Mouse (Mus musculus): ENCODE results near the gene Cpeb4. TPM values are rescaled to one million over a fixed set of nuclear protein-coding genes. Genes with fewer than 3 reads are reported as not detected.
A peak's percentile ranks its signal among the peaks of the same experiment; 100 is the strongest.

Cpeb4 gene
- polyA plus RNA-seq, 1 experiment: 53.5 TPM

DNA sequence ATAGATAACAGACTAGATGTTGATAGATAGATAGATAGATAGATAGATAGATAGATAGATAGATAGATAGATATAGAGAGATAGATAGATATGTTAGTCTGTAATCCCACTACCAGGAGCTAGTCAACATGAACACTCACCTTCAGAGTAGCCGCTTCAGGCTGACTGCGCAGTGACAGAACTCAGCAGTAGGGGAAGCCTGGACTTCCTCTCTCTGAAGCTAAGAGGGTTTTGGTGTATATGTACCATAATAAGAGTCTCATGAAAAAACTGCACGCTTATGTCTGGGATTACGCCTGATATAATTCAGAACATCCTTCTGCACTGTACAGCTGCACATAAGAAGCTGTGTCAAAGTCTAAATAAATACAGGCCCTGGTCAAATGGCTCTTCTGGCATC lies 14.5 kb upstream of the Cpeb4 start:
- H3K4me1 ChIP-seq (ENCODE audit: control insufficient read depth, insufficient read depth, low read length): peaks cover 2% of the 10 kb centered on the region; the same call in 1 of the 2 replicates
- no peak overlapping the region for H3K27ac ChIP-seq (ENCODE audit: insufficient read depth, low read length)
- H3K4me3 ChIP-seq (ENCODE audit: insufficient read depth, low read length): no peak overlapping the region
- no peak for TF ChIP-seq POLR2A (IDR thresholded peaks at IDR 0.05; ENCODE audit: extremely low read depth, insufficient read depth, low read length)
- TF ChIP-seq CTCF (IDR thresholded peaks at IDR 0.05; ENCODE audit: extremely low read depth, insufficient read depth, low read length): no peak

DNA sequence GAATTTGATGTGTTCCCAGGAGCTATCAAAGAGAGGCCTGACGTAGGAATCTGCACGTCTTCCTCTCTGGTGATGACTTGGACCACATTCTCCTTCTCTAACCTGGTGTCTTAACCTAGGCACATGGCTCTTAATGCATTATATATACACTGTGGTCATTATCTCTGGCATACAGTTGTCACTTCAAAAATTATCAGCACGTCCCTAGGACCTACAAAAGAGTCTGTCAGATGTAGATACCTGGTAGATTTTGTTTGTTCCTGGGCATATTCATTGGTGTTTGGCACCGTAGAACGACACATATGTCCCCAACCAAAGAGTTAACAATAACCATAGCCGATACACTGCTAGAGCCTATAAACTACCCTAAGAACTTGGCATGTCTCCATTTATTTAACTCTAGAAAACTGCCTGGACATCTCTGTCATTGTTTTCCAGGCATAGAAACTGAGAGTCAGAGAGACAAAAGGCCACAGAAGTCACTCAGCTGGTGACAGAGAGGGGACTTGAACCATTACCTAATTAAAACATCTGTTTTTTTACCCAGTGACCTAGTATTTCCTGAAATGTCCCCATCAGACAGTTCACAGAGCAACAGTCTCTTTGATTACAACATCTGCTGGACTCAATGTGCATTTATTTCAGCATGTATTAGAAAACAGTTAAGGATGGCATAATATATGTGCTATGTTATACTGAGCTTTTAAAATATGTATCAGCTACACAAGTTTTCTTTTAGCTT lies 10.7 kb upstream of the Cpeb4 start:
- Histone ChIP-seq H3K4me1 (ENCODE audit: control insufficient read depth, insufficient read depth, low read length) (no peaks in the 10 kb centered on the region), H3K27ac (ENCODE audit: insufficient read depth, low read length) (no peak overlapping the region), H3K4me3 (ENCODE audit: insufficient read depth, low read length) (no peak overlapping the region)
- no peak for TF ChIP-seq POLR2A (IDR thresholded peaks at IDR 0.05; ENCODE audit: extremely low read depth, insufficient read depth, low read length)
- TF ChIP-seq CTCF (IDR thresholded peaks at IDR 0.05; ENCODE audit: extremely low read depth, insufficient read depth, low read length): no peak

DNA sequence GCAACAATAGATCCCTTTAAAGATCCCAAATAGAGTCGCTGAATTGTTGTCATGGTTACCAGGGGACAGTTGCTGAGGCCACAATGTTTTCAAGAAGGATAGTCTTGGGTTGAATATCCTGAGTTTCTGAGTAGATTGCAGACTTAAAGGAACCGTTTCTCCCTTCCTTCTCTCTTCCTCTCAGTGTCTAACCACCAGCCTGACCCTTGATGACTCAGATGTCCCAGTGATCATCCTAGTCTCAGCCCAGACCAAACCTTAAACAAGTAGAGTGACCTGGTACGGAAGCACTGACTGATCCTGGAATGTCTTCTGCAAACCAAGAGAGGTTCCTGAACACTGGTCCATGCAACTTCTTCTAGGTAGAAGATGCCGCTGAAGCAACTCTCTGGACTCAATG lies 4.0 kb upstream of the Cpeb4 start:
- TF ChIP-seq CTCF (IDR thresholded peaks at IDR 0.05; ENCODE audit: extremely low read depth, insufficient read depth, low read length) (no peak), POLR2A (IDR thresholded peaks at IDR 0.05; ENCODE audit: extremely low read depth, insufficient read depth, low read length) (no peak)
- H3K4me3 ChIP-seq (ENCODE audit: insufficient read depth, low read length): no peak overlapping the region
- H3K4me1 ChIP-seq (ENCODE audit: control insufficient read depth, insufficient read depth, low read length): no peaks in the 10 kb centered on the region
- H3K27ac ChIP-seq (ENCODE audit: insufficient read depth, low read length): no peak overlapping the region

DNA sequence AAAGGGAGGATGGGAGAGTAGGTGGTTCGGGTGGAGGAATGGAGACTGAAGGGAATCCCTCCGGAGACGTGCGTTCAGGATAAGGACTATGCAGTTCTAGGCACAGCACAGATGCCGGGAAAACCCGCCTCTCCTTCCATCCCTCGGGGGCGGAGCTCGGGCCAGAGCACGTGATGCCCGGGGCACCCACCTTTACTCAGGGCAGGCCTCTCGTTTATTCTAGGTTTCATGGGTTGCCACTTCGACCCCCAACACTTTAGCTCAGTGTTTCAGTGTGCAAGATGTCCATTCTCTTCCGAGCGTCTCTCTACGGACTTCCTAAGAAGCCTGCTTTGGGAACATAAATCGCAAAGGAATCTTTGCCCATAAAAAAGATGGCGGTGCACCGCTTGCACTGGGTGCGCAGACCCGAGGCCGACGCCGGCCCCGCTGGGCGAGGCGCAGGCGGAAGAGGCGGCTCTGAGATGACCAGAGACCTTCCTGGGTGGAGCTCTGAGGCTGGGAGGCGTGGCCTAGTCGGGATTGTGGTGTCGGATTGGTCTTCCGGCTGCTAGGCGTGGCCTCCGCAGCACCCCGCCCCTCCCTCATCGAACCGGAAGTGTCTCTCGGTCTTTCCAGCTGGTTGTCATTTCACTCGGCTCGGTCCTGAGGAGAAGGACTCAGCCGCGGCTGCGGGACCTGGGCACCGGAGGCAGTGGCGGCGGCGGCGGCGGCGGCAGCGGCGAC lies 1.6 kb upstream of the Cpeb4 start:
- H3K4me3 ChIP-seq (ENCODE audit: insufficient read depth, low read length): peak overlapping the region; percentile 49
- H3K27ac ChIP-seq (ENCODE audit: insufficient read depth, low read length): peak overlapping the region; percentile 91
- no peaks in the 10 kb centered on the region for H3K4me1 ChIP-seq (ENCODE audit: control insufficient read depth, insufficient read depth, low read length)
- TF ChIP-seq CTCF (IDR thresholded peaks at IDR 0.05; ENCODE audit: extremely low read depth, insufficient read depth, low read length): no peak
- TF ChIP-seq POLR2A (IDR thresholded peaks at IDR 0.05; ENCODE audit: extremely low read depth, insufficient read depth, low read length): peak; percentile 99

DNA sequence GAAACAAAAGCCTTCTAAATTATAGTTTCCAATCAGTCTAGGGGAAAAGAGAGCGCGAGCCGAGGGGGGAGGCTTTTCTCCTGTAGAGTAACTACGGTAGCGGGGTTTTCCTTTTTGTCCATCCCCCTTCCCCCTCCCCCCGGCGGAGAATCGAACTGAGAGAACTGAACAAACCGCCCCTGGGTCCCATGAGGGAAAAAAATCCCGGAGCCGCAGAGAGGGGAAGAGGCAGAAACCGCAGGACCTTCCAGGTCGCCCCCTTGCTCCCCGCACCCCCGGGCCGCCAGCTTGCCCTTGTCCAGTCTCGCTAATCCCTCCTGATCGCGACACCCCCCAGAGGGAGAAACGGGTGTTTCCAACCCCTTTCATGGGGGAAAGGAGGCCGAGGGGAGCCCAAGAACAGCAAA lies 873 bp upstream of the Cpeb4 start:
- no peaks in the 10 kb centered on the region for H3K4me1 ChIP-seq (ENCODE audit: control insufficient read depth, insufficient read depth, low read length)
- H3K4me3 ChIP-seq (ENCODE audit: insufficient read depth, low read length): peak overlapping the region; percentile 49
- TF ChIP-seq POLR2A (IDR thresholded peaks at IDR 0.05; ENCODE audit: extremely low read depth, insufficient read depth, low read length) (no peak), CTCF (IDR thresholded peaks at IDR 0.05; ENCODE audit: extremely low read depth, insufficient read depth, low read length) (no peak)
- H3K27ac ChIP-seq (ENCODE audit: insufficient read depth, low read length): peak overlapping the region; percentile 61

DNA sequence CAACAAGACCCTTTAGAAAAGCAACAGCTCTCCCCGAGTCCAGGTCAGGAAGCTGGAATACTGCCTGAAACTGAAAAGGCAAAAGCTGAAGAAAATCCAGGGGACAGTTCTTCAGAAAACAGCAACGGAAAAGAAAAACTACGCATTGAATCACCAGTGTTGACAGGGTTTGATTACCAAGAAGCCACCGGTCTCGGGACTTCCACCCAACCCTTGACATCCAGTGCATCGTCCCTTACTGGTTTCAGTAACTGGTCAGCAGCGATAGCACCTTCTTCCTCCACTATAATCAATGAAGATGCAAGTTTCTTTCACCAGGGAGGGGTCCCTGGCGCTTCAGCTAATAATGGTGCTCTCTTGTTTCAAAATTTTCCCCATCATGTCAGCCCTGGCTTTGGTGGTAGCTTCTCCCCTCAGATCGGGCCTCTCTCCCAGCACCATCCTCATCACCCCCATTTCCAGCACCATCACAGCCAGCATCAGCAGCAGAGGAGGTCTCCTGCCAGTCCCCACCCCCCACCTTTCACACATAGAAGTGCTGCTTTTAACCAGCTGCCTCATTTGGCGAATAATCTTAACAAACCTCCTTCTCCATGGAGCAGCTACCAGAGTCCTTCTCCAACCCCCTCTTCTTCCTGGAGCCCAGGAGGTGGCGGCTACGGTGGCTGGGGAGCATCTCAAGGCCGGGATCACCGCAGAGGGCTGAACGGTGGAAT lies 693 bp downstream of the Cpeb4 start:
- Histone ChIP-seq H3K4me1 (ENCODE audit: control insufficient read depth, insufficient read depth, low read length) (no peaks in the 10 kb centered on the region; the same call in 1 of the 2 replicates), H3K4me3 (ENCODE audit: insufficient read depth, low read length) (peak overlapping the region; percentile 49), H3K27ac (ENCODE audit: insufficient read depth, low read length) (peak overlapping the region; percentile 5)
- TF ChIP-seq POLR2A (IDR thresholded peaks at IDR 0.05; ENCODE audit: extremely low read depth, insufficient read depth, low read length) (peak; percentile 47; the same call in 1 of the 2 replicates), CTCF (IDR thresholded peaks at IDR 0.05; ENCODE audit: extremely low read depth, insufficient read depth, low read length) (no peak)

DNA sequence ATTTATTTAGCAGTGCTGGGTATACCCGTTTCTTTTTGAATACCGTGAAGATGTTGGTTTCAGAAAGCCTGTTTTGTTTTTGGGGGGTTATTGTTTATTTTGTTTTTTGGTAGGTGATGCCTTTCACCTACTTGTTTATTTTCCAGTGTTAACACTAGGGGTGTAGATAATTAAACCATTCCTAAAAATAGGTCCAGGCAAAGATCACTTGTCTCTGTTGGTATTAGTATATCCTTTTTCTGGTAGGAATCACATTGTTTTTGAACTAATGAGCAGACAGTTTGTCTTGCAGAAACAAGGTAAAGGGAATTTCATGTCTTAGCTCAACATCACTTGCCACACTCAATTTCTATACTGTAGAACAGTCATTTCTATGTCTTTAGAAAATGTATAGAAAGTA lies 2.1 kb downstream of the Cpeb4 start:
- peaks cover 2% of the 10 kb centered on the region for H3K4me1 ChIP-seq (ENCODE audit: control insufficient read depth, insufficient read depth, low read length)
- H3K27ac ChIP-seq (ENCODE audit: insufficient read depth, low read length): no peak overlapping the region
- TF ChIP-seq POLR2A (IDR thresholded peaks at IDR 0.05; ENCODE audit: extremely low read depth, insufficient read depth, low read length) (no peak), CTCF (IDR thresholded peaks at IDR 0.05; ENCODE audit: extremely low read depth, insufficient read depth, low read length) (no peak)
- H3K4me3 ChIP-seq (ENCODE audit: insufficient read depth, low read length): peak overlapping the region; percentile 49; the same call in 1 of the 2 replicates

DNA sequence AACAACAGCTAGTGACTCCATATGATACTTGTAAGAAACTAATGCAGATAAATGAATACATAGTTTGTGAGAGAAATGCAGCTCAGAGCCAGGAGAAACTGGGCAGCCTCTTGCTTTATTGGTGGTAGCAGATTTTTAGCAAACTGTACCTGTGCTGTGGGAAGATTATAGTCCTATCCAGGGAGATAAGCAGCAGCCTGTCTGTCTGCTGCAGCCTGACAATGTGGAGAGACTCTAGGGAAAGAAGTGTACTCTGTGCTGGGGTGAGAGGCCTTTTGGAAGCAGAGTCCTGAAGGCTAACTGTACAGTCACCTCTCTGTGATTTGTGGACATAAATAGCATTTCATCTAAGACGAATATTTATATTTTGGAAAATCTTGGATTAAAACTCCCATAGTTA lies 11.7 kb downstream of the Cpeb4 start:
- TF ChIP-seq POLR2A (IDR thresholded peaks at IDR 0.05; ENCODE audit: extremely low read depth, insufficient read depth, low read length): no peak
- TF ChIP-seq CTCF (IDR thresholded peaks at IDR 0.05; ENCODE audit: extremely low read depth, insufficient read depth, low read length): no peak
- no peak overlapping the region for H3K4me3 ChIP-seq (ENCODE audit: insufficient read depth, low read length)
- no peak overlapping the region for H3K27ac ChIP-seq (ENCODE audit: insufficient read depth, low read length)
- peaks cover 10% of the 10 kb centered on the region; the same call in 1 of the 2 replicates for H3K4me1 ChIP-seq (ENCODE audit: control insufficient read depth, insufficient read depth, low read length)

DNA sequence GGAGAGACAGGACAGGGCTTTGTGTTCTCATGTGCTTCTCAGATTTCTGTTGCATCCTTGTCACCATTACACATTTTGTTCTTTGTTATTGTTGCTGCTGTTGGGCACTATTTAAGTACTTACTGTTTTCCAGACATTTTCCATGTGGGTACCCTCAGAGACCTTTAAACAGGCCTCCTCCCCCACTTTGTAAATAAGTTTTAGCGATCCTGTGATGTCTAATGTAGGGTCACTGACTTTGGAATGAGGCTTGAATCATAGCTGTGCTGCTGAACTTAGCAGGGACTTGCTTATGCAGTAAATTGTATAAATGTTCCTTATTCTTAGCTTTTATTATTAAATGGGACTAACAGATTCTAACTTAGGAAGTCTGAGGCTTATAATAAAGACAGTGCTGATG lies 13.8 kb downstream of the Cpeb4 start:
- no peak overlapping the region for H3K4me3 ChIP-seq (ENCODE audit: insufficient read depth, low read length)
- H3K4me1 ChIP-seq (ENCODE audit: control insufficient read depth, insufficient read depth, low read length): peaks cover 10% of the 10 kb centered on the region; the same call in 1 of the 2 replicates
- no peak overlapping the region for H3K27ac ChIP-seq (ENCODE audit: insufficient read depth, low read length)
- TF ChIP-seq CTCF (IDR thresholded peaks at IDR 0.05; ENCODE audit: extremely low read depth, insufficient read depth, low read length) (no peak), POLR2A (IDR thresholded peaks at IDR 0.05; ENCODE audit: extremely low read depth, insufficient read depth, low read length) (no peak)
